Mouse (Mus musculus) heart, postnatal 4 days (tissue): ENCODE measurements around the gene Gm10447. TPM values are rescaled to one million over a fixed set of nuclear protein-coding genes. Genes with fewer than 3 reads are reported as not detected.

Experiments used
- DNase-seq: peaks from one replicate; pipeline ENCODE4 v3.0.0; 2021
- total RNA-seq, 2 experiments: library from RNA; stranded (reverse); gene quantifications; 2 replicates each; pipeline ENCODE4 v1.2.3; 2021

Gene Gm10447
- total RNA-seq, 2 experiments from 2014 or later = not detected

DNA sequence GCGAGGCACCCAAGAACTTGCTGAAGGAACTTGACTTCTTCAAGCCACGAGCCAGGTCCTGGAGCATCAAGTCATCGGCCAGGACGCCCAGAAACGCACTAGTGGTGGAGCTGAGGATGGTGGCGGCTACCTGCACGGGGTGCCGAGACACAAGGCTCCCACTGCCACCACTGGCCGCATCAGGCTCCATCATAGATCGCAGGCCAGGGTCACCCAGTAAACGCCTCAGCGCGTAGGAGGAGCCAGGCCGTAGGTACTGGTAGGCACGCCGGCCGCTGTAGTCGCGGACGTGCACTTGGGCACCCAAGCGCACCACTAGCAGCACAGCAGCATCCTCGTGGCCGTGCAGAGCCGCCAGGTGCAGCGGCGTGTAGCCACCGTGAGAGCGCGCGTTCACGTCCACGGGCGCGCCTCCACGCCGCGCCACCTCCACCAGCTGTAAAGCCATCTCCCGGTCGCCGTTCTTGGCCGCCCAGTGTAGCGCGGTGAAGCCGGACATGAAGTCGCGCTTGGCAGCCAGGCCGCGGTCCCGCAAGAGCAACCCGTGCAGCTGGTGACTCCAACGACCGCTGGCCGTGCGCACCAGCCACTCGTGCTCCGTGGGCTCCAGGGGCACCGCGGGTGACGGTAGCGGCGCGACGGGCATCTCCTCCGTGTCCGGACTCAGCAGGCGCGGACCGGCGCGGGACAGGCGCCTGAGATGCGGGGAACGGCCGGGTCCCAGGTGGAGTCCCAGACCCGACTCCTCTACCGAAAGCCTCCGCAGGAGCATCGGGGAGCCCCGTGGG, 21.7 kb upstream of the Gm10447 start:
- DNase-seq = no peak

DNA sequence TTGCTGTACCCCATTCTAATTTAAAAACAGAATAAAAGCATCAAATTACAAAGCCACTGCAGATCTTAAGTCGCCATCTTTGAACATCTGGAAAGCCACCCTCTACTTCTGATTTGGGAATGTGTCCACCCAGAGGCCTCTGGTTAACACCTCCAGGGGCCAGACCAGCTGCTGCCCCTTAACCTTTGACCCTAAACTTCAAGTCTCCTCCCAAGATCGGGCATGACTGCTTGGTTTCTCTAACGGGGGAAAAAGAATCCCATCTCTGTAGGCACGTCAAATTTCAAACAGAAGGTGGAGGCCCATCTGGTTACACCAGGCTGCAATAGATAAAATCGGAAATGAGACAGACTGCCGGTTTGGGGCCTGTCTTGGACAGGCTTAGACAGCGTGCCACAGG, 20.9 kb upstream of the Gm10447 start:
- no peak for DNase-seq

DNA sequence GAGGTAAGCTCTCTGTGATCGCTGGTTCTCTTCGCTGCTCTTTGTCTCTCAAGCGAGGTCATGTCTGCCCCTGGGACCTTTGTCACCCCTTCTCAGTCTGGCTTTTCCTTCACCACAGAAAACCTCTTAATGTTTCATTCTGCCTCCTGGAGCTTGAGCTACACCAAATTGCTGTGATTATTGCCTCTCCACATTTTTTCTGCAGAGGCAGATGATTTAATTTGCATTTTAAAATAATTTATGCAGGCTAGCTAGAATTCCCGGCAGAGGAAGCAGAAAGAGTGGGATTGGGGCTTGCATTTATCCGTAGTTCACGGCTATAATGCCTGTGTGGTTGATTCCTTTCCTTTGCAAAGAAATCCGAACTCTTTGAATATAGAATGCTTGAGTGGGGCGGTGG, 18.7 kb upstream of the Gm10447 start:
- DNase-seq = no peak

DNA sequence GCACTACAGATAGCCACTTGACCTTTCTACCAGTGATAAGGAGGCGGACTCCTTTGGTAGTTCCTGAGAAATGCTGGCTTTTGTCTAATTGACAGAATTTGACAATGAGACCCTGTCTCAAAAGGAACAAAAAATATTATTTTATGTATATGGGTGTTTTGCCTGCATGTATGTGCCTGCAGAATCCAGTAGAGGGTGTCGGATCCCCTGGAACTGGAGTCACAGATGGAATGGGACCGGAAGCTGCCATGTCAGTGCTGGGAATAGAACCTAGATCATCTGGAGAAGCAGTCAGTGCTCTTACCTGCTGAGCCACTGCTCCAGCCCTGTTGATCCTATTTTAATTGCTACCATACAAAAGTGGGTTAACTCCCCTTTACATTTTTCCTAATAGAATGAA, 15.8 kb upstream of the Gm10447 start:
- DNase-seq = no peak

DNA sequence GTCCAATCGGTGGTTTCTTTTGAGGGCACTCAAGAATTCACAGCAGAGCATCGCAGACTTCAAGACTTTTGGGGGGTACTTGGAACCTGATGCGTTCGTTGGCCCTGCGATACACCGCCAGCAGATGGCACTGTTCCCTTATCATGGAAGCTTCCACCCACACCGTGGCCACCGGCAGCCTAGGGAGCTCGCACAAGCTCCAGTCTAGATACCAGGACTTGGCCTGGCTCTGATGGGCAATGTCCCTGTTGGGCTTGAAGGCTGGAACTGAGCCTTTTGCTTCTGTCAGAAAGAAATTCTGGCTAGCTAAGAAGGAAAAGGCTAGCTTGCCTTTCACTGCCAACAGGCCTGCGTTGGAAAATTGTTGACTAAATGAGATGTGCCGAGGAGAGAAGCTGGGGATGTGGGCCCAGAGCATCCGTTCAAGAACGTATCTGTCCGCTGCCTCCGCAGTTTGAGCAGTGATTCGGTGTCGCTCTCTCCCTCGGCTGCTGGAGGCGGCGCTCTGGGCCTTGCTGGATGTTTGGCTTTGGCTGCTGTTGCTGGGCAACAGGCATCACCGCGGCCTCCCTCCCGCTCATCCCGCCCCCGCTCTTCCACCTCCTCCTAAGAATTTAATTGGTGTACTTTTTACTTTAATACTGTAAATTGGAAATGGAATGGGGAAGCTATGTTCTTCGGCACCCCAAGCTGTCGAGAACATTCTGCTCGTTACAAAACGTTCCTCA, 13.2 kb upstream of the Gm10447 start, which contains the start of gene Gm9837:
Gm9837 (minus strand) TSS at position 512 of the 728 bp plus-strand sequence.
- peak; percentile 95 for DNase-seq

DNA sequence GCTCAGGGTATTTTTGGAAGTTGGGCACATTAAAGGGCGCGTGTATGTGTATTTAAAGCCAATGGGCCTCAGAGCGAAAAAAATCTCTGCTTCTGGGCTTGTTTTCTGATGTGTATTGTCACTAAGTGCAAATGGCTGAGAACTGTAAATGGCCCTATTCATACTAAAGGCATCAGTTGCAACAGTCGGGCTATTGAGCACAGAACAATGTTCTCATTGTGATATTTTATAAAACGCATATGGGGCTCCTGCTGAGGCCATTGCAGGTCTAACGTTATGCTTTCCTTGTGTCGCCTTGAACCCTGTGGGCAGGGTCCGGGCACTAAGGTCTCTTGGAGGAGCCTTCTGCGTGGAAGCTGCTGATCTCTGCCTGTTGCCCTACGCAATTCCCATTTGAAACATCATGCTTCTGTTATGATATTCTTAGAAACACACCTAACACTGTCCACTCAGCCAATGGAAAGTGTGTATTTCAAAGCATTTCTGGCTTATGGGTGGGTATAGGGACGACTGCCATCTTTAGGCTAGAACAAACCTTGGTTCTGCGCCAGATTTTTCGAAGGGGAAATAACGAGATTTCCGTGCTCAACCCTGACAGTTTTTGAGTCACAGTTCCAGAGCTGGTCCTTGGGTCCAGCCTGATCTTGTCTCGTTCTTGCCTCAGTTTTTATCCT, 12.5 kb upstream of the Gm10447 start:
- DNase-seq = no peak

DNA sequence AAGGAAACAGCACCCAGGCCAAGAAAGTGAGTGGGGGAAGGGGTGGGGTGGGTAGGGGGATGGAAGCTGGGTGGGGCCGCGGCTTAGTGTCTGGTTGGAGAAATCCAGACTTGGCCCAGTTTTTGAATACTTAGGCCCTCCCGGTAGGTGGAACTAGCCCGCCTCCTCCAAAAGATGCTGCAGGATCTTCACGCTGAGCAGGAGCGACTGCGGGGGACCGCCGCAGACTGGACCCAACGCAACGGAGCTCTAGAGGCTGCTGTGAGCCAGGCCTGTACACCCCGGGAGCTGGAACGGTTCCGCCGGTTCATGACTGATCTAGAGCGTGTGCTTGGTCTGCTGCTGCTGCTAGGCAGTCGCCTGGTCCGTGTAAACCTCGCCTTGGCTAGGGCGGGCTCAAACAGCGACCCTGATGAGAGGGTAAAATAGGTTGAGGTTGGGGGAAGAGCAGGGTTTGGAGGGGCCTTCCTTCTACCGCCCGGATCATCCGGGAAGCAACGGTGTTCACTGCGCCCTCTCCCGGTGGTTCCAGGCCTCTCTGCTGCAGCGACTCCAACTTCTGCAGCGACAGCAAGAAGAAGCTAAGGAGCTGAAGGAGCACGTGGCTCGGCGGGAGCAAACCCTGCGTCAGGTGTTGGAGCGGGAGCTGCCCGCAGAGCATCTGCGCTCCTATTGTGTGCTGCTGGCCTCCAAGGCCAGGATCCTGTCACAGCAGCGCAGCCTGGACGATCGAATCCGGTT, 9.5 kb upstream of the Gm10447 start:
- DNase-seq = peak; percentile 87

DNA sequence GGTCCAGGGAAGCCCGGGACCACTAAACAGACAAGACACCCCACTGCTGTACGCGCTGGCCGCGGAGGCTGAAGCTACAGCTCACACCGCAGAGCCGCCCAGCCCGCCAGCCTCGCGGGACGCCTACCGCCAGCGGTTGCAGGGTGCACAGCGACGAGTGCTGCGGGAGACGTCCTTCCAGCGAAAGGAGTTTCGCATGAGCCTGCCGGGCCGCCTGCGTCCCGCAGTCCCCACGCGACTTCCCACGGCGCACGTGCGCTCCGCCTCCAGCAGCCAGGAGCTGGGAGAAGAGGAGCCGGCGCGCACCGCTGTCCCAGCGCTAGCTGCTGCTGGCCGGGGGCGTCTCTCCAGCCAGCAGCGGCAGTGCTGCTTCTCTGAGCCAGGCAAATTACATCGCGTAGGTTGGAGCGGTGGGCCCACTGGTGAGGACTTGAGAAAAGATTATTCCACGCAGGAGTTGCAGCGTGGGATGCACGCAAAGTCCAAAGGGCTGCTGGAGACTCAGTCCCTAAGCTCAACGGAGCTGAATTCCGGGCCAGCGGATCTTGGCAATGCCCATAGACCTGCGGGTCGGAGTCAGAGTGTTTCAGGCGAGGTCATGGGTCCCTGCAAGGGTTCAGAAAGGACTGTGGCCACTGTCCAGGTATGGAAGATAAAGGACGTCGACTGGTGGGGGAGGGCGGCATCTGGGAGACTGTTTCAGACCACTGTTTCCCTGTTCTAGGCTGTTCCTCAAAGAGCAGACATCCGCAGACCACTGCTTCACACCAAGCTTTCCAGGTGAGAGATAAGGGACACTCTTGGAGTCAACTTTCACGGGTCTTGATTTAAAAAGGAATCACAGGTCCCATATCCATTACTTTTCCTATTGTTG, 6.9 kb upstream of the Gm10447 start:
- DNase-seq = peak; percentile 30

DNA sequence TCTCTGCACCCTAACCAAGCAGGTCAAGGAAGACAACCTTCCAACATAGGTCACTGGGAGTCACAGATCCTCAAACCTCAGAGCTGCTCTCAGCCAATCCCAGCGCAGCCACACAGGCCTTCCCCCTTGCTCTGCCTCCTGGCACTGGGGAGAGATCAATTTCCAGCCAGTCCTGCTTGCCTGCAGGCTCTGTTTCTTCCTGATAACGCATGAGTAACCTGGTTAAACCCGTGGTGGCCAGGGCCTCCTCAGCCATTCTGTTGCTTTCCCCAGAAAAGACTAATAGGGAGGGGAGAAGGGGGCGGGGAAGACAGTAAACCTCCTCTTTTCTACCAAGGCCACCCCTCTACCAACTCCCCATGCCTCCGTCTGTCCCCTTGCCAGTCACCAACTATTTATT, 4.8 kb upstream of the Gm10447 start:
- no peak for DNase-seq

DNA sequence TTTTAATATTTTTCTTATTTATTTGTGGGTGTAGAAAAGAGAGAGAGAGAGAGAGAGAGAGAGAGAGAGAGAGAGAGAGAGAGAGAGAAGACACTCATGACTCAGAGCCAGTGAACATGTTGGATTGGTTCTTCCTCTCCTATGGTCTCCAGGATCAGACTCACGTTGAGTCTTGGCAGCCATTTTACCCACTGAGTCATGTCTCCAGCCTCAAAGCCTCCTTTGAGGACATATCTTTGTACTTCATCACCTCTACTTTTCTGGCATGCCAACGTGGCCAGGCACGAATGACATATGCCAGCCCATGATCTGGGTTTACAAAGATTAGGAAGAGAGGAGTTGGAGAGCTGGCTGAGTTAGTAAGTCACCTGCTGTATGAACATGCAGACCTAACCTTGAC, 3.3 kb upstream of the Gm10447 start:
- no peak for DNase-seq

DNA sequence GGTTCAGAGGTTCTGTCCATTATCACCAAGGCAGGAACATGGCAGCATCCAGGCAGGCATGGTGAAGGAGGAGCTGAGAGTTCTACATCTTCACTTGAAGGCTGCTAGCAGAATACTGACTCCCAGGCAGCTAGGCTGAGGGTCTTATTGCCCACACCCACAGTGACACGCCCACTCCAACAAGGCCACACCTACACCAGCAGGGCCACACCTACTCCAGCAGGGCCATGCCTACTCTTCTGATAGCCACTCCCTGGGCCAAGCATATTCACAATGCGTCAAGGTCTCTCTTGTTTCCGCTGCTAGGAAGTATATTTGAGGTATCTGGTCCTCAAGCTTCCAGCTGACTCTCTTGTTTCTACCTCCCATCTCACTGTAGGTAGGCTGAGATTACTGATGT, 2.1 kb upstream of the Gm10447 start:
- DNase-seq = no peak

DNA sequence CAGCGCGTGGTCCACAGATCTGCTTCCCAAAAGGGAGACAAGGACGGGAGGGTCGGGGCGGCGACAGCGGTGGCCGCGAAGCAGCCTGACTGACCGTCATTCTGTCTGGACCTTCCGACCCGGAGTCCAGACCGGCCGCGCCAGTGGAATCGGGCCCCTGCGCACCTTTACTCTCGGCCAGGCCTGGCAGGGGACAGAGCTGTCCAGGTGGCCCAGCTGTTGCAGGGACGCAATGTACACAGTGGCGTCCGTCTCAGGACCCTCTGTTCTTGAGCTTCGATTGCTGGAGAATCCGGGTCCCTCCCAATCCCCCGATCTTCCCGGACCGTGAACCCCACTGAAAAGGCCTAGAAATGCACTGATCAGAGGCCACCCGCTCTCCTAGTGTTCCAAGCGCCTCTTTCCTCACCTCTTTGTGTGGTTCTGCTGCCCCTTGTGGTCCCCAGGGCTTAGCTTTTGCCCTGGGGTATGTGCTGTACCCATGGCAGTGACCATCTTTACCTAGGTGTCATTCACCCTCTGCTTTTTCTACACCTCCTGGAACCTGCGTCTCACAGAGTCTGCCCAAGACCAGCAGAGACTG, 553 bp upstream of the Gm10447 start:
- no peak for DNase-seq

DNA sequence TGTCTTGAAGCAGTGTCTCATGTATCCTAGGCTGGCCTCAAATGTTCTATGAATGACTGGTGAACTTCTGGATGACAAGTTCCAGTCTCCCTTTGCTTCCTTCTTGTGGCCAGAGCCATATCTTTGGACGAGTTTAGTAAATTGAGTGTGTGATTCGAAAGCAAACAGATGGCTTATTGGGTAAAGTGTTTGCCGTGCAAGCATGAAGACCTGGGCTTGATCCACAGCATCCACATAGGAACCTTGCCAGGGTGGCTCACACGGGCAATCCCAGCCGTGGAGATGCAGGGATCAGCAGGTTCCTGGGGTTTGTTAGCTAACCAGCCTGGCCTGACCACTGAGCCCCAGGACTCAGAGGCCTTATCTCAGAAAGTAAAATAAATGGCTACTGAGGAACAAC, 3.9 kb downstream of the Gm10447 start:
- no peak for DNase-seq

DNA sequence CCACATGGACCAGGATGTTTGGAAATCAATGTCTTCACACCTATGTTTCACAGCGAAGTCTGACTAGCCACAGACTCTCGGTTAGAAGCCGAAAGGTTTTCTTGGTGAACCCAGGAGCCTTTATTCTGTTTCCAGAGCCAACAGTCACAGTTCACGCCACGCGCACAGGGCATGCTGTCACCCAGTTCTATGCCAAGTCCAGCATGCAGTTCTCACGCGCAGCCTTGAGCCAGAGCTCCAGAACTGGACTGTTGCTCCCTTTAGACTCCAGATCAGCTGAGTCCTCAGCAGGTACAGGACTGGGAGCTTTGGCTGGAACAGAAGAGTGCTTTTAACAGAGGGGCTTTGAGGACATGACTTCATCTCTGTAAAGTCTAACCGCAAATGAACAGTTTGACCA, 4.5 kb downstream of the Gm10447 start:
- DNase-seq = no peak

DNA sequence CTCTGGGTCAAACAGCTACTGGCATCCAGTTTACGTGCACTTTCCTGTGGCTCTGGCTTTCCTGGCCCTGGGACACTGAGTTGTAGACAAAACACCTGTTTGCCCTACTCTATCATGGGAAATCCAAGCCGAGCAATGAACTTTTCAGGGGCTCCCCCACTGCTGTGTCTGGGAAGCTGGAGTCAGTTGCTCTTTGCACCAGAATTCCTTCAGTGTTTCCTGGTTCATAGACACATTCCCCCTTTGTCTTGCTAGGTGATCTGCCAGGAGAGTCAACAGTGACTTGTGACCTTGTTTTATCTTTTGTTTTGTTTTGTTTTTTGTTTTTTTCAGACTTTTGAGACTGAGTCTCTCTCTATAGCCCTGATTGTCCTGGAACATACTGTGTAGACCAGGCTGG, 5.5 kb downstream of the Gm10447 start:
- no peak for DNase-seq

DNA sequence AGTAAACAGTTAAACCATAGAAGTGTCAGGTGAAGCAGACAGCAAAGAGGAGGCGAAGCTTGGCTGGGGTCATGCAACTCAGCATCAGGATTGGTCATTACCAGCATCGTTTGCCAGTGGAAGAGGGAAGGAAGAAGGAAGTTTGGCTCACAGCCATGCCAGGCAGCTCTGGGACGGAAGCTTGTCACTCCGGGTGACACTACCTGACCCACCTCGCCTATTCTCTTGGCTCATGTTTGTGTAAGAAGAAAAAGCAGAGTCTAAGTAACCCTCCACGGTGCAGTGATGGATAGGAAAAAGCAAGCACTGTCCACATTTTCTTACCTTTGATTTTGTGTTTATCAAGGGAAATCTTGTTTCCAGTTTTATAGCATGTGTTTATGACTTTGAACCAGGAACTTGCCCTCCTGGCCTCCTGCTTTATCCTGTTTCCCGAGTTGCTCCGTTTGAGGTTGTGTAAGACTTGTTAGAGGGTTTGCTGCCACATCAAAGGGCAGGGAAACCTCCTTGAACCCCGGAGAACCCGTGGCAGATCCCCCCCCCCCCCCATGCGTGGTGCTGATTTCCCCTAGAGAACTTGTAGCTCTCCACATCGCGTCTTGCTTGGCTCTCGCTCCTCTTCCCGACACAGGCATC, 6.7 kb downstream of the Gm10447 start:
- DNase-seq = no peak

DNA sequence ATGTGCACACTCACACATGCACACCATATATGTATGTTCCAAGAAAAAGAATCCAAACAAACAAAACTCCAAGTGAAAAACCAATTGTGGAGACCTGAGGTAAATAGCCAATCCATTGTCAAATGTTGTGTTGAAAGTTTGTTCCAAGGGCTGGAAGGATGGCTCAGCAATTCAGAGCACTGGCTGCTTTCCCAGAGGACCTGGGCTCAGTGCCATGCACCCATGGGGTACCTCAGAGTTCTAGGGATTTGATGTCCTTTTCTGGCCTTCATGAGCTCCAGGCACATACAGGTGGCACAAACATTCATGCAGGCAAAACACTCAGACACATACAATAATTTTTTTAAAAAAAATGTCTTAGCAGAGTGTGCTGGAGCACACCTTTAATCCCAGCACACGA, 8.4 kb downstream of the Gm10447 start:
- peak; percentile 87 for DNase-seq

DNA sequence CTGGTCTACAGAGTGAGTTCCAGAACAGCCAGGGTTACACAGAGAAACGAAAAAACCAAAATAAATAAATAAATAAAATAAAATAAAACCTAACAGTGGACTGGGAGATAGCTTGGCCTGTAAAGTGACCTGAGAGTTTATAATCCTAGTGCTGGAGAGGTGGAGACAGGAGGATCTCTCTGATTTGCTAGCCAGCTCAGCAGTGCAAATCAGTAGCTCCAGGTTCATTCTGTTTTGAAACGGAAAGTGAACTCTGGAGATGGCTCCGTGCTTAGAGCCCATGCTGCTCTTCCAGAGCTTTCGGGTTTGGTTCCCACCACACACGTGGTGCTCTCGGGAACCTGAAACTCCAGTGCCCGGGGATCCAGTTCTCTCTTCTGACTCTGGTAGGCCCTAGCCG, 8.9 kb downstream of the Gm10447 start:
- DNase-seq = no peak

DNA sequence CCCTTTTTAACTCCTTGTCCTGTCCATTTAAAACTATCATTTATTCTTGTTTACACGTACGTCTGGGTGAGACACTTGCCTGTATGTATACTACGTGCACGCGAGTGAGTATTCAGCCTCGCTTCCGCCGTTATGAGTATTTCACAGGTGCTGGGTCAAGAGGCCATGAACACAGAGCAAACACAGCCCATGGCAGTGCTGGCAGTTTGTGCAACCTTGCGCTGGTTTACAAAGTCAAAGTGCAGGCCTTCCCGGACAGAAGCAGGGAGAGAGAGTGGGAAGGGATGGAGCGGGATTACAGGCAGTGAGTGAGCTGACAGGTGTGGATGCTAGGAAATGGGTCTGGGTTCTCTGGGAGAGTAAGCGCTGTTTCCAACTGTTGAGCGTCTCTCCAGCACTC, 10.7 kb downstream of the Gm10447 start:
- DNase-seq = no peak

DNA sequence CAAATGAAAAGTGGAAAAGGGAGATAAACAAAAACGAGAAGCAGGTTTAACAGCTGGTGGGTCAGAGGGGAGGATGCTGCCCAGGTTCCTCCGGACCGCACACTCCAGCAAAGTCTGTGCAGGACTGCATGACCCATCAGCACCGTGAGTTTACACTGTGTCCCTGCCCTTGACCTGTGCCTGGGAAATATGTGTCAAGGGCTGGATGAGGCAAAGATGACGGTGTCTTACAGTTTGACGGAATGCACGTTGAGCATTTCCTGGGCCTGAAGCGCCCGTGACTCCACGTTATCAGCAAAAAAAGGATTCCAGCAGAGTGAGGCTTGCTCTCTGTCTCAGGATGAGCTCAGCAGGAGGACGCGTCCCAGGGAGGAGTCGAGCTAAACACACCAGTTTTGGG, 11.3 kb downstream of the Gm10447 start:
- DNase-seq = no peak

DNA sequence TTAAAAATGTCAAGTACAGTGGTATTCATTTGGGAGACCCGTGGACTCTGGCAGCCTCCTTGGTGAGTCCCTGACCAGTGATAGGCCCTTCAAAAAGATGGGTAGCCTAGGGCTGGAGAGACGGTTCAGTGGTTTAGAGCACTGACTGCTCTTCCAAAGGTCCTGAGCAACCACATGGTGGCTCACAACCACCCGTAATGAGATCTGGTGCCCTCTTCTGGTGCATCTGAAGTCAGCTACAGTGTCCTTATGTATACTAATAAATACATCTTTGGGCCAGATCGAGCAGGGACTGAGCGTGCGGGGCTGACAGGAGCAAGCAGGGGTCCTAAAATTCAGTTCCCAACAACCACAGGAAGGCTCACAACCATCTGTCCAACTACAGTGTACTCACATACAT, 13.0 kb downstream of the Gm10447 start:
- DNase-seq = peak; percentile 44
